Mouse (Mus musculus) cerebellum, adult 2 months (tissue): ENCODE data around the gene Pygm. TPM values are rescaled to one million over a fixed set of nuclear protein-coding genes. Genes with fewer than 3 reads are reported as not detected.

Source experiments
- DNase-seq, 2 experiments: peaks; one replicate each; pipeline ENCODE4 v3.0.0; 2021
- H3K27ac ChIP-seq: fragments of 200-500 bp; 2 replicates; pipeline ENCODE4 v1.5.1; 2012; ENCODE audit warnings: low read length, control low read depth, inconsistent platforms; ENCODE audit not compliant: insufficient read depth
- H3K27me3 ChIP-seq: fragments of 200-500 bp; 2 replicates; pipeline ENCODE4 v1.6.1; 2012; ENCODE audit warnings: inconsistent platforms, mild to moderate bottlenecking, low read length, moderate library complexity; ENCODE audit not compliant: control insufficient read depth, insufficient read depth
- H3K4me1 ChIP-seq: fragments of 200-500 bp; 2 replicates; pipeline ENCODE4 v1.6.1; 2011; ENCODE audit warnings: low read length; ENCODE audit not compliant: control insufficient read depth, insufficient read depth
- H3K4me3 ChIP-seq: fragments of 200-500 bp; replicated peaks from 2 replicates; pipeline ENCODE3; 2011; ENCODE audit warnings: mild to moderate bottlenecking, low read depth, low read length, control low read depth; ENCODE audit not compliant: insufficient read depth
- CTCF ChIP-seq: fragments of 200-500 bp; IDR thresholded peaks from 2 replicates; pipeline ENCODE4 v1.5.1; 2011; ENCODE audit warnings: low read depth, mild to moderate bottlenecking, control low read depth, low read length, moderate library complexity, borderline replicate concordance; ENCODE audit not compliant: insufficient read depth
- POLR2A ChIP-seq: fragments of 200-500 bp; IDR thresholded peaks from 2 replicates; pipeline ENCODE4 v1.6.1; 2011; ENCODE audit warnings: low read length, control low read depth, borderline replicate concordance; ENCODE audit not compliant: insufficient read depth
- WGBS: fragments of 180-500 bp; shearing (Covaris S2); methylation state at CpG from one replicate; pipeline ENCODE4 v1.1.7; 2018; 5-methylcytosine and 5-hydroxymethylcytosine counted together
- polyA plus RNA-seq: library from polyadenylated mRNA; depleted of rRNA; stranded (reverse); fragments of >200 nt; gene quantifications from 2 replicates; pipeline ENCODE4 v1.2.3, GENCODE M21; 2012

The Pygm gene
- polyA plus RNA-seq, 1 experiment, result 101 TPM

DNA sequence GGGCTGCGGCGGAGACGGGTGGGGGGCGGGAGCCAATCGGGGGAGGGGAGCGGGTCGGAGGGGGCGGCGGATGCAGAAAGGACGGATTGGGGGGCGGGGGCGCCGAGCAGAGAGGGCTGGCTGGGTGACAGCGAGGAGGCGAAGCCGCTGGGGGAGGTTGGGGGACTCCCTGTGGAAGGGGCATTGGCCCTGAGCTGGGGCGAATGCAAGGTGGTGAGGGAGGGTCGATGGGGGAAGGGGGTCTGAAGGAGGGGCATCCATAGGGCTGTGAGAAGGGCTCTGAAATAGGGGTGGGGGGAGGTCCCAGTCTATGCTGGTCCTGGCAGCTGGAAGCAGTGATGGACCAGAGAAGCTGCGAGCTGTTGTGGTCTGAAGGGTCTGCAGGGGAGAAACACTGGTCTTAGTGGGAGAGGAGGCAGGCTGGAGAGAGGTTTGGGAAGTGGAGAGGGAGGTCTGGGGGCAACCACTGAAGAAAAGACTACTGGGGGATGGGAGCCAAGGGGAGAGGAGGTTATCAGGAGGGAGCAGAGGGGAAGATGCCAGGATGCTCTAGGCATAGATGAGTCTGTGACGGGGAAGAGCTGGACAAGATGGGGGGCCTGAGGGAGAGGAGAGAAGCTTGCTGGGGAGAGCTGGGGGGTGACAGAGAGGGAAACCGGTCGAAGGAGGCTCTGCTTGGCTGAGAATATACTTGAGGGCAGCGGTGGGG lies 34.9 kb downstream of the Pygm start:
- no peak for TF ChIP-seq CTCF
- no peak for TF ChIP-seq POLR2A
- H3K4me3 ChIP-seq, result peak overlapping the region; percentile 74
- H3K4me1 ChIP-seq, result peaks cover 34% of the 10 kb centered on the region
- no peaks in the 10 kb centered on the region for H3K27me3 ChIP-seq
- WGBS, result 2% methylated on average over 18 of the region's 23 CpGs
- peak; percentile 47 for DNase-seq
- peak overlapping the region; percentile 6 for H3K27ac ChIP-seq

DNA sequence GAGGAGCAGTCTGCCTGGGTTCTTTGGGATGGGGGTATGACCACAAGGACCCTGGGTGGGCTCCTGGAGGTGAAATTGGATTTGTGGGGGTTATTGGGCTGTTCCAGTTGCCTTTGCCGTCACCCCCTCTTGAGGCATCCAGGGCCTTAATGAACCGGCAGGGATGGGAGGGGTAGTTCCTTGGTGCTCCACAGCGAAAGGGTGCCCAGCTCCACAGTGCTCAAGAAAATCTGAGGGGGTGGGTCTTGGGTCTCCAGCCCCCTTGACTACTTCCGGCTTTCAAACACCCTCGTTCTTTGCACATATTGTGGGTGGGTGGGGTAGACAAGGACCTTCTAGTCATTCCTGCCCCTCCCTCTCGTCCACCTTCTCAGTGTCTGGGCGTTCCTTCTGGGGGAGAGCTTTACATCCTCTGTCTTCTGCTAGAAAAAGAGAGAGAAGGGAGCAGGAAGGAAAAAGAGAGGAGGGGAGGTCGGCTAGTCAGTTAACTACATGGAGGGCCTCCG lies 35.7 kb downstream of the Pygm start:
- Histone ChIP-seq H3K4me1 (peaks cover 40% of the 10 kb centered on the region), H3K27ac (peak overlapping the region; percentile 6), H3K4me3 (peak overlapping the region; percentile 74), H3K27me3 (no peaks in the 10 kb centered on the region)
- WGBS, result 7% methylated on average over 9 of the region's 9 CpGs
- TF ChIP-seq POLR2A (no peak), CTCF (no peak)
- DNase-seq, result peak in 1 of 2 experiments; percentile 32

DNA sequence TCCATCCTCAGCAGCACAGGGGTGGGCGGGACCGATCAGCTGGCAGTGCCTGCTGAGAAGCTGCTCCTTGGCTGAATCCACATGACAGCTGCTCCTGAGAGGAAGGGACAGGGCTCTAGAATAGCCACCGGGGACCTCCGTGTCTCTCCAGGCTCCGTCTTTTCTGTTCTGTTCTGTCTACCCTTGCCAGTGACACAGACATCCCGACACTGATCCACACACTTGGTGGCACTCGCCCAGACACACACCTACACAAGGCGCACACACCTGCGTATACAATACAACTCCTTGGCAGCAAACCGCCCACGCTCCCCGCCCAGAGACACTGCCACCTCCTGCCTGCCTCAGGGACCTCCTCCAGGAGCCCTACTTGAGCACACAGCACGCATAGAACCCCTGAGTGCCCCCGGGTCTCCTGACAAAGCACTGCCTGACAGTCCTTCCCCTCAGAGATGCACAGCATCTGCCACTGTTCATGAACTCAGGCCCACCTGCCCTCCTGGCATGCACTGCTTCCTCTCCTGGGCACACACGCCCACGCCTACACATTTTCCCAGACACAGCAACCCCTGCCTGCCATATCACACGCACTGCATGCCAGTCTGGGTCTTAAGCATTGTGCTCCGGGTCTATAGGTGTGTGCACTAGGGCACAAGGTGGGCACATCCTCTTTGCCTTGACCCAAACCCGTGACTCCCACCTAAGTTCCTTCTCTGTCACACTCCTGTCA lies 36.4 kb downstream of the Pygm start:
- H3K4me3 ChIP-seq, result peak overlapping the region; percentile 74
- peaks cover 46% of the 10 kb centered on the region for H3K4me1 ChIP-seq
- no peaks in the 10 kb centered on the region for H3K27me3 ChIP-seq
- TF ChIP-seq CTCF, result no peak
- TF ChIP-seq POLR2A, result no peak
- DNase-seq, result peak; percentile 77 to 78
- WGBS, result 10% methylated on average over 19 of the region's 19 CpGs
- peak overlapping the region; percentile 6 for H3K27ac ChIP-seq

DNA sequence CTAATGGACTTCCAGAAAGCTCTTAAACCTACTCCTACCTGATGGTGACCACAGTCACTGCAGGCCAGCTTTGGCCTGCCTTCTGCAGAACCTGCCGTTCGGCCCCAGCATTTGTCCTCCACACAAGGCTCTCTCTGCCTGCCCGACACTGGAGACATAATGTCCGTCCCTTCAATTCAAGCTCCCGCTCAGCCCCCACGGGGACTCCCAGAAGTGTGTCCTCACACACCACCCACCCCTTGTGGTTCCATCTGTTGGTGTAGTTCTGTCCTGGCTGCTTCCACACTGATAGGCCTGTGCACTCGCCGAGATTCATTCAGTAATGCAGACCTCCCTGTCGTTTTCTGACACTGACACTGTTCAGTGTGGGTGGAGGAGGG lies 37.0 kb downstream of the Pygm start:
- H3K27ac ChIP-seq, result peak overlapping the region; percentile 6
- no peaks in the 10 kb centered on the region for H3K27me3 ChIP-seq
- peak; percentile 52 to 60 for DNase-seq
- TF ChIP-seq POLR2A (no peak), CTCF (no peak)
- 4% methylated on average over 9 of the region's 9 CpGs for WGBS
- H3K4me1 ChIP-seq, result peaks cover 51% of the 10 kb centered on the region
- peak overlapping the region; percentile 74 for H3K4me3 ChIP-seq

DNA sequence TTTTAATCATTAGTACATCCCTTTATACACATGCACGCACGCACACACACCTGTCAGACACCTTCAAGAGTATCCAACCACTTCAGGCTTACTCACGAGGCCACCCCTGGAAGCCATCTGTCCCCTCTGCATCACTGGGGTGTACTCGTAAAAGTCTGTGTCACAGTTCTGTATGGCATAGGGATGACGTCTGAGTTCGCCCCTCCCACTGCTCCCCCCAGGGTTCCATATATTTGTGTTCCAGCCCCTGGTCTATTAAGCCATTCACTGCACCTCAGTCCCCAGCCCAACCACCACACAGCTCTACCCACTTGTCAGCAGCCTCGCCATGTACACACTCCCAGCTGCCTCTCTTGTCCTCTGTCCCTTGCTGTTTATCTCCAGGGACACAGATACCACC lies 37.8 kb downstream of the Pygm start:
- Histone ChIP-seq H3K4me3 (no peak overlapping the region), H3K27me3 (no peaks in the 10 kb centered on the region), H3K4me1 (peaks cover 56% of the 10 kb centered on the region), H3K27ac (no peak overlapping the region)
- WGBS, result 48% methylated on average over 7 of the region's 7 CpGs
- TF ChIP-seq POLR2A (no peak), CTCF (no peak)
- DNase-seq, result no peak

DNA sequence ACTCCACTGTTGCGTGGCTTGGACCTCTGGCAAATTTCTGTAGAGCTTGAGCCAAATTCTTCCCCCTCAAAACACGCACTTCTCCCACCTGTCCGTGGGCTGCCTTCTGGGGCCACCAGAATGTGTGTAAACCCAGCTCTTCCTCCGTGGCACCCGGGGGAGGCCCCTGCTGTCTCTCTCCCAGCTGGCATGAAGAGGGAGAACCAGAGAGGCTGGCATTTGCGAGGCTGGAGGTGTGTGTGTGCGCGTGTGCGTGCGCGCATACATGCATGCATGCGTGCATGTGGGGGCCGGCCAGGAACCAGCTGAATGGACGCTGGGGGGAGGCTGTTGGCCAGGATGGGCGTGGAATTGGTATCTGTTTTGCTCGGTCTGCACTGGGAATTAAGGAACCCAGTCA lies 39.0 kb downstream of the Pygm start:
- WGBS, result 16% methylated on average over 16 of the region's 16 CpGs
- TF ChIP-seq CTCF, result no peak
- TF ChIP-seq POLR2A, result no peak
- H3K4me1 ChIP-seq, result peaks cover 63% of the 10 kb centered on the region
- peak; percentile 39 to 40 for DNase-seq
- H3K27ac ChIP-seq, result peak overlapping the region; percentile 4; the same call in 1 of the 2 replicates
- no peaks in the 10 kb centered on the region for H3K27me3 ChIP-seq
- H3K4me3 ChIP-seq, result no peak overlapping the region

DNA sequence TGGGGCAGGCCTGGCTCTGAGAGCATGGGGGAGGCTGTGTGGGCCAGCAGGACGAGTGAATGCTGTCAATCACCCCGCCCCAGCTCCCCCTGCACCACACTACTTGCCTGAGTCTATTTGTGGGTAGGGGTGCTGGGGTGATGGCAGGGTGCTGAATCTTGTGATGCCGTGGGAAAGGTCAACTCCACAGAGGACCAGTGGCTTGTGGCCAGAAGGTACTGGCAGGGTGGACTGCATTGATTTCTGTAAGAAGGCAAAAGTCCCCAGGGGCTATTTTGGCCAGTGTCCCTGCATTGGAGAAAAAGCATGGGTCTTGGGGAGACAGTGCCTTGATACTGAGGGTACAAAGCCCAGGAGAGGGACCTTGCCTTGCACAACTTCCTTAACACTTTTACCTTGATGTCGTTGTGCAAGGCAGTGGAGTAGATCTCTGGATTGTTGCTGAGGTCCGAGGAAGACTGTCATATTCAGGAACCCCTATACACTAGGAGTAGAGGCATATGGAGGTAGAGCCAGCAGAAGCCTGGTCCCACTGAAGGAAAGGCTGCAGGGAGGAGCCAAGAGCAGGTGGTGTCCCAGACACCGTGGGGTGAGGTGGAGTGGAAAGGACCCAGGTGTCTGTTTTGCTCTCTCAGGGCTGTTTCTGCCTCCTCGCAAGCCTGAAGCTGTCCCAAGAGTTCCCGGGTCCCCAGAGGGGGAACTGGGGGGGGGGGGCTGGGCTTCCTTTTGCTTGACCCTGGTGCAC lies 40.1 kb downstream of the Pygm start:
- peak; percentile 50 to 55 for DNase-seq
- Histone ChIP-seq H3K4me1 (peaks cover 71% of the 10 kb centered on the region), H3K4me3 (no peak overlapping the region), H3K27ac (peak overlapping the region; percentile 34; the same call in 1 of the 2 replicates), H3K27me3 (no peaks in the 10 kb centered on the region)
- TF ChIP-seq POLR2A (no peak), CTCF (no peak)
- 22% methylated on average over 8 of the region's 8 CpGs for WGBS

DNA sequence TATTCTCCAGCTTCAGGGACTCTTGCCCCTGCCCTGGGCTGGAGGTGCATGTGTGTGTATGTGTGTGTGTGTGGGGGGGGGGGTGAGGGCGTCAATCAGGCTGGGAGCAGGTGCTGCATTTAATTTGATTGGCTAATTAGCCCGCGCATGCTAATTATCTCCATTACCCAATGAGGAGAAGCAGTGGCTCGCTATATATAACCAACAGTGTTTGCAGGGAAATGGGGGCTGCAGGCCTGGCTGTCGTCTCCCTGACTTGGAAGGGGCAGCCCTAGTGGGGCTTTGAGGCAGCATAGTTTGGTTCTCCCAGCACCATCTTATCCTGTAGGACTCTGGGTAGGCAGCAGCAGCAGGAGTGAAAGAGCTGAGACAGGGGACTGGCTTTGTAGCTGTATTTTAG lies 41.4 kb downstream of the Pygm start:
- no peak overlapping the region for H3K27ac ChIP-seq
- peaks cover 81% of the 10 kb centered on the region for H3K4me1 ChIP-seq
- TF ChIP-seq CTCF (no peak), POLR2A (no peak)
- no peak overlapping the region for H3K4me3 ChIP-seq
- no peaks in the 10 kb centered on the region for H3K27me3 ChIP-seq
- 69% methylated on average over 5 of the region's 5 CpGs for WGBS
- no peak for DNase-seq
